Mouse (Mus musculus) intestine, embryonic 14.5 days (tissue): Measurements from ENCODE around the gene Nolc1. TPM values are rescaled to one million over a fixed set of nuclear protein-coding genes. Genes with fewer than 3 reads are reported as not detected.

Experiments used
- ATAC-seq: fragments of 200-750 bp; cut with Nextera tagmentation; replicated peaks from 2 replicates; pipeline ENCODE4 v1.8.0; 2017; ENCODE audit warnings: low read depth, moderate number of reproducible peaks, moderate TSS enrichment, moderate library complexity; ENCODE audit not compliant: low FRiP score, low TSS enrichment
- DNase-seq: peaks from one replicate; pipeline ENCODE4 v3.0.0-alpha.2; 2018; ENCODE audit warnings: low spot score
- H3K27ac ChIP-seq: fragments of 300-500 bp; sonication (generic); 2 replicates; pipeline ENCODE4 v1.5.1; 2014; ENCODE audit warnings: low read depth, mild to moderate bottlenecking, control low read depth
- H3K27me3 ChIP-seq: fragments of 300-500 bp; sonication (generic); replicated peaks from 2 replicates; pipeline ENCODE4 v1.6.1; 2014; ENCODE audit warnings: low read length, control low read depth; ENCODE audit not compliant: control insufficient read depth, insufficient read depth
- H3K36me3 ChIP-seq: fragments of 300-500 bp; sonication (generic); 2 replicates; pipeline ENCODE4 v1.6.1; 2014; ENCODE audit warnings: low read length, control low read depth; ENCODE audit not compliant: control insufficient read depth, insufficient read depth
- H3K4me1 ChIP-seq: fragments of 300-500 bp; sonication (generic); replicated peaks from 2 replicates; pipeline ENCODE4 v1.6.1; 2014; ENCODE audit warnings: low read length, control low read depth, mixed read lengths; ENCODE audit not compliant: control insufficient read depth, insufficient read depth
- H3K4me2 ChIP-seq: fragments of 300-500 bp; sonication (generic); 2 replicates; pipeline ENCODE4 v1.6.1; 2014; ENCODE audit warnings: low read length
- H3K4me3 ChIP-seq: fragments of 300-500 bp; sonication (generic); 2 replicates; pipeline ENCODE4 v1.5.1; 2014; ENCODE audit warnings: low read depth, low read length, control low read depth, mixed read lengths
- H3K9ac ChIP-seq: fragments of 300-500 bp; sonication (generic); 2 replicates; pipeline ENCODE4 v1.6.1; 2014; ENCODE audit warnings: mild to moderate bottlenecking, low read length
- H3K9me3 ChIP-seq: fragments of 300-500 bp; sonication (generic); 2 replicates; pipeline ENCODE4 v1.6.1; 2016; ENCODE audit warnings: low read length, control low read depth; ENCODE audit not compliant: control insufficient read depth
- WGBS: fragments of 180-500 bp; shearing (Covaris S2); extraction: QIAGEN DNeasy Blood & Tissue Kit; methylation state at CpG from one replicate; pipeline ENCODE4 v1.1.7; 2014; 5-methylcytosine and 5-hydroxymethylcytosine counted together
- polyA plus RNA-seq: library from polyadenylated mRNA; unstranded; fragments of >200 nt; fragmentation: Nextera tagmentation; extraction: Ambion mirVana; gene quantifications from 2 replicates; pipeline ENCODE4 v1.2.1, GENCODE M21; 2014

Nolc1 gene
- polyA plus RNA-seq, 1 experiment from 2014 or later = 109 TPM

GRCm38 (mm10) chr19:46033911-46034310 lies 41.8 kb upstream of the Nolc1 start:
- Histone ChIP-seq H3K27me3 (no peaks in the 10 kb centered on the region), H3K4me3 (no peak overlapping the region), H3K36me3 (peaks cover 64% of the 10 kb centered on the region), H3K9me3 (peaks cover 5% of the 10 kb centered on the region; the same call in 1 of the 2 replicates), H3K4me2 (no peak overlapping the region), H3K9ac (no peak overlapping the region), H3K27ac (no peak overlapping the region), H3K4me1 (peaks cover 21% of the 10 kb centered on the region)
- ATAC-seq = no peak
- no peak for DNase-seq
- WGBS = 92% methylated on average over 11 of the region's 11 CpGs

- Histone ChIP-seq H3K27me3 (no peaks in the 10 kb centered on the region), H3K4me3 (no peak overlapping the region), H3K27ac (no peak overlapping the region), H3K36me3 (peaks cover 58% of the 10 kb centered on the region), H3K9ac (no peak overlapping the region), H3K4me1 (peaks cover 34% of the 10 kb centered on the region), H3K4me2 (no peak overlapping the region), H3K9me3 (no peaks in the 10 kb centered on the region)
- no peak for DNase-seq
- 92% methylated on average over 13 of the region's 13 CpGs for WGBS
- ATAC-seq = no peak
Measured at GRCm38 (mm10) chr19:46035971-46036370, 39.7 kb upstream of the Nolc1 start.

GRCm38 (mm10) chr19:46036477-46037242 lies 39.0 kb upstream of the Nolc1 start:
- Histone ChIP-seq H3K9ac (peak overlapping the region; percentile 34), H3K27ac (no peak overlapping the region), H3K27me3 (no peaks in the 10 kb centered on the region), H3K36me3 (peaks cover 51% of the 10 kb centered on the region), H3K4me2 (peak overlapping the region; percentile 100), H3K4me3 (peak overlapping the region; percentile 97), H3K4me1 (peaks cover 41% of the 10 kb centered on the region), H3K9me3 (no peaks in the 10 kb centered on the region)
- DNase-seq (no peak), ATAC-seq (no peak)
- 72% methylated on average over 13 of the region's 13 CpGs for WGBS

- Histone ChIP-seq H3K27ac (peak overlapping the region; percentile 34; the same call in 1 of the 2 replicates), H3K4me1 (peaks cover 48% of the 10 kb centered on the region), H3K27me3 (no peaks in the 10 kb centered on the region), H3K9ac (peak overlapping the region; percentile 89), H3K9me3 (no peaks in the 10 kb centered on the region), H3K4me3 (peak overlapping the region; percentile 97), H3K4me2 (peak overlapping the region; percentile 100), H3K36me3 (peaks cover 44% of the 10 kb centered on the region)
- no peak for ATAC-seq
- no peak for DNase-seq
- 14% methylated on average over 6 of the region's 6 CpGs for WGBS
Measured at GRCm38 (mm10) chr19:46037243-46037924, 38.3 kb upstream of the Nolc1 start.

- H3K27ac ChIP-seq = peak overlapping the region; percentile 93
- WGBS = 12% methylated on average over 13 of the region's 13 CpGs
- H3K36me3 ChIP-seq = peaks cover 36% of the 10 kb centered on the region
- ATAC-seq = no peak
- peaks cover 56% of the 10 kb centered on the region for H3K4me1 ChIP-seq
- no peak for DNase-seq
- H3K27me3 ChIP-seq = no peaks in the 10 kb centered on the region
- peak overlapping the region; percentile 89 for H3K9ac ChIP-seq
- peak overlapping the region; percentile 100 for H3K4me2 ChIP-seq
- H3K4me3 ChIP-seq = peak overlapping the region; percentile 97
- H3K9me3 ChIP-seq = no peaks in the 10 kb centered on the region
Measured at GRCm38 (mm10) chr19:46037925-46038850, 37.5 kb upstream of the Nolc1 start.

GRCm38 (mm10) chr19:46038851-46039260 lies 36.8 kb upstream of the Nolc1 start:
- Histone ChIP-seq H3K9ac (peak overlapping the region; percentile 89), H3K4me3 (peak overlapping the region; percentile 97), H3K36me3 (peaks cover 29% of the 10 kb centered on the region), H3K4me1 (peaks cover 63% of the 10 kb centered on the region), H3K4me2 (peak overlapping the region; percentile 100), H3K9me3 (no peaks in the 10 kb centered on the region), H3K27ac (peak overlapping the region; percentile 93), H3K27me3 (no peaks in the 10 kb centered on the region)
- WGBS = 0% methylated on average over 17 of the region's 17 CpGs
- ATAC-seq (peak; percentile 20), DNase-seq (no peak)

- DNase-seq (peak; percentile 88), ATAC-seq (peak; percentile 83)
- H3K4me2 ChIP-seq = peak overlapping the region; percentile 100
- H3K27me3 ChIP-seq = no peaks in the 10 kb centered on the region
- no peaks in the 10 kb centered on the region for H3K9me3 ChIP-seq
- H3K4me1 ChIP-seq = peaks cover 68% of the 10 kb centered on the region
- peak overlapping the region; percentile 89 for H3K9ac ChIP-seq
- WGBS = 2% methylated on average over 25 of the region's 30 CpGs
- peak overlapping the region; percentile 93 for H3K27ac ChIP-seq
- H3K36me3 ChIP-seq = peaks cover 23% of the 10 kb centered on the region
- H3K4me3 ChIP-seq = peak overlapping the region; percentile 97
Measured at GRCm38 (mm10) chr19:46039478-46039877, 36.2 kb upstream of the Nolc1 start.
